Mouse (Mus musculus): ENCODE measurements at regions not wholly inside any gene's neighbourhood (a gene's known extent, or its start where the extent isn't known, plus 50 kb on each side); places are given as distances from the start of the nearest gene placed in this dataset.

DNA sequence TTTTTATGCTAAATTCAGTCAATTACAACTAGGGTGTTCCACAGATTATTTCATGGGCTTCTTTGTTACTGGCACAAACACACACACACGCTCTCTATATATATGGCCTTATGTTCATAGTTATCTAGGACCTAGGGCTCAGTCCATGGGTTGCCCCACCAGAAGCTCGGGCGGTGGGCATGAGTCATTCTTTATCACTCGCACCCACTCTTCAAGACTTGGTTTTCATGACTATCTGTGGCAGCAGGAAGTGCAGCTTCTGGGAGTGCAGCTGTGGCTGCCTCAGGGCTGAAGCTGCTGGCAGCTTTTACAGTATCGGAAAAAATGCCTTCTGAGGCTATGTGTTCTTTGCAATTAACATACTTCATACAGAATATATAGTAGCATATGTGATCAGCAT, 198.7 kb downstream of the Ipo11 start:
- TF ChIP-seq CTCF (IDR thresholded peaks at IDR 0.05; ENCODE audit: extremely low read depth, insufficient read depth, low read length) (no peak), POLR2A (IDR thresholded peaks at IDR 0.05; ENCODE audit: extremely low read depth, insufficient read depth, low read length) (no peak)
- Histone ChIP-seq H3K27ac (ENCODE audit: insufficient read depth, low read length) (no peak overlapping the region), H3K4me1 (ENCODE audit: control insufficient read depth, insufficient read depth, low read length) (peaks cover 3% of the 10 kb centered on the region), H3K4me3 (ENCODE audit: insufficient read depth, low read length) (no peak overlapping the region)

GRCm38 (mm10) chr13:106734323-106734722, 202.4 kb downstream of the Ipo11 start:
- H3K4me3 ChIP-seq (ENCODE audit: insufficient read depth, low read length), result no peak overlapping the region
- no peak overlapping the region for H3K27ac ChIP-seq (ENCODE audit: insufficient read depth, low read length)
- peaks cover 3% of the 10 kb centered on the region for H3K4me1 ChIP-seq (ENCODE audit: control insufficient read depth, insufficient read depth, low read length)
- TF ChIP-seq CTCF (IDR thresholded peaks at IDR 0.05; ENCODE audit: extremely low read depth, insufficient read depth, low read length) (no peak), POLR2A (IDR thresholded peaks at IDR 0.05; ENCODE audit: extremely low read depth, insufficient read depth, low read length) (no peak)

GRCm38 (mm10) chr13:106732906-106733305, 203.9 kb downstream of the Ipo11 start:
- Histone ChIP-seq H3K4me3 (ENCODE audit: insufficient read depth, low read length) (no peak overlapping the region), H3K27ac (ENCODE audit: insufficient read depth, low read length) (no peak overlapping the region), H3K4me1 (ENCODE audit: control insufficient read depth, insufficient read depth, low read length) (peaks cover 3% of the 10 kb centered on the region)
- TF ChIP-seq POLR2A (IDR thresholded peaks at IDR 0.05; ENCODE audit: extremely low read depth, insufficient read depth, low read length) (no peak), CTCF (IDR thresholded peaks at IDR 0.05; ENCODE audit: extremely low read depth, insufficient read depth, low read length) (no peak)

DNA sequence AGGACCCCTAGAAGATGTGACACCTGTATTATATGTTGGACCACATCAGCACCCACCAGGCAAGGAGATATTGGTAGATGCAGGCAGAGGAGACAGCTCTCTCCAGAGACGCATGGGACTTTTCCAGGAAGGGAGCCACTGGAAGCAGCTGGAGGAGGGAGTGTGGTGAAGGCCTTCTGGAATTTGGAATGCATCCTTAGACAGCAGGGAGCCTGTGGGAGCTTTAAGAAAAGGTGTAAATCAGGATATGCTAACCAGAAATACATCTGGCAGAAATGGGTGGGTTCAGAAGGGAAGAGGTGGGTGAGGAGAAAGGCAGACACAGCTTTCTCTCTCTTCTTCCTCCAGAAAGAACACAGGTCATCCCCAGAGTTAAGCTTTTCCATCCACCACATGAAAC, 213.4 kb downstream of the Ipo11 start:
- Histone ChIP-seq H3K4me1 (ENCODE audit: control insufficient read depth, insufficient read depth, low read length) (no peaks in the 10 kb centered on the region), H3K4me3 (ENCODE audit: insufficient read depth, low read length) (no peak overlapping the region), H3K27ac (ENCODE audit: insufficient read depth, low read length) (0 out of 2 replicates have a peak overlapping the region, but pooled peaks have one; percentile 8)
- TF ChIP-seq POLR2A (IDR thresholded peaks at IDR 0.05; ENCODE audit: extremely low read depth, insufficient read depth, low read length) (no peak), CTCF (IDR thresholded peaks at IDR 0.05; ENCODE audit: extremely low read depth, insufficient read depth, low read length) (no peak)

DNA sequence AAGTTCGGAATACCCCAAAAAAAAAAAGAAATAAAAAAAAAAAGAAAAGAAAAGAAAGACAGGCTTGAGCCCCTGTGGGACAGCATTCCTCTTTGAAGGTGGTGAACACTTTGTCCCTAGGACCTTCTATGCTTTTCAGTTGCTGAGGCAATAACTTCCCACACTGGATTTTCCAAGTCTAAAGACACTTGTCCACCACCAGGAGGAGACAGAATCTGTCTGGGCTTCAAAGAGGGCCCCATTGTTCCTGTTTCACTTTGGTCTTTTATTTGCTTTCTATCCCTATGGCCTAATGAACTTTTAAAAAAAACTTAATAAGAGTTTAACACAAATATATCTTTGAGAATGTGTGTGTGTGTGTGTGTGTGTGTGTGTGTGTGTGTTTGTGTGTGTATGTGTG, 215.6 kb downstream of the Ipo11 start:
- H3K4me3 ChIP-seq (ENCODE audit: insufficient read depth, low read length), result no peak overlapping the region
- no peak overlapping the region for H3K27ac ChIP-seq (ENCODE audit: insufficient read depth, low read length)
- no peaks in the 10 kb centered on the region for H3K4me1 ChIP-seq (ENCODE audit: control insufficient read depth, insufficient read depth, low read length)
- no peak for TF ChIP-seq CTCF (IDR thresholded peaks at IDR 0.05; ENCODE audit: extremely low read depth, insufficient read depth, low read length)
- no peak for TF ChIP-seq POLR2A (IDR thresholded peaks at IDR 0.05; ENCODE audit: extremely low read depth, insufficient read depth, low read length)

DNA sequence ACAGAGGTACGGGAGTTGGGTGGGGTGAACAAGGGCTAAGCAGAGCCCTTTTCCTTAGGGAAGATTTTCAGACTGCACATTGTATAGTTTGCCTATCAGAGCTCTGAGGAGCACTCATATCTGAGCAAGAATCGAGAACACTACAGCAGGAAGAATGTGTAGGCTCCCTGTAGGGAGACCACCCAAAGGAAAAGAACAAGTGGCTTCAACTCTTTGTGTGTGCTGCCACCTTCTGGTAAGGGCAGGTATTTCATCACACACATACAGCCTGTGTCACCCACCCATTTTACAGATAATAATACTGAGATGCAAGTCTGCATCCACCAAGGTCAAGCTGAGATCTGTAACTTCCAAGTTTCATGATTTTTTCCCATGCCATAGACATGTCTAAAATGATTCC, 221.0 kb downstream of the Ipo11 start:
- Histone ChIP-seq H3K4me1 (ENCODE audit: control insufficient read depth, insufficient read depth, low read length) (no peaks in the 10 kb centered on the region), H3K27ac (ENCODE audit: insufficient read depth, low read length) (no peak overlapping the region), H3K4me3 (ENCODE audit: insufficient read depth, low read length) (no peak overlapping the region)
- TF ChIP-seq POLR2A (IDR thresholded peaks at IDR 0.05; ENCODE audit: extremely low read depth, insufficient read depth, low read length) (no peak), CTCF (IDR thresholded peaks at IDR 0.05; ENCODE audit: extremely low read depth, insufficient read depth, low read length) (peak; percentile 63)

DNA sequence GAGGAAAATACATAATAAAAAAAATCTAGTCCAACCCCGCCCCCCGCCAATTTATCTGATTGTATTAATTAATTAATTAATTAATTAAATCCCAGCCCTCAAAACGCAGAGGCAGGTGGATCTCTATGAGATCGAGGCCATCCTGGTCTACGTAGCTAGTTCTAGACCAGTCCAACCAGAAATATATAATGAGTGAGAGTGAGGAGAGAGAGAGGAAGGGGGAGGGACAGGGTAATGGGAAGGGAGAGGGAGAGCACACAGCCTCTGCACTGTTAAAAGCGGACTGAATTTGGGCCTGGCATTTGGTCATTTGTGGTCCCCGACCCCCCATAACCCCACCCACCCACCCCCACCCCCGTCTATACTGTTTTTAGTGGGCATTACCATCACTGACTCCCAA, 221.5 kb downstream of the Ipo11 start:
- TF ChIP-seq POLR2A (IDR thresholded peaks at IDR 0.05; ENCODE audit: extremely low read depth, insufficient read depth, low read length) (no peak), CTCF (IDR thresholded peaks at IDR 0.05; ENCODE audit: extremely low read depth, insufficient read depth, low read length) (no peak)
- H3K27ac ChIP-seq (ENCODE audit: insufficient read depth, low read length), result no peak overlapping the region

DNA sequence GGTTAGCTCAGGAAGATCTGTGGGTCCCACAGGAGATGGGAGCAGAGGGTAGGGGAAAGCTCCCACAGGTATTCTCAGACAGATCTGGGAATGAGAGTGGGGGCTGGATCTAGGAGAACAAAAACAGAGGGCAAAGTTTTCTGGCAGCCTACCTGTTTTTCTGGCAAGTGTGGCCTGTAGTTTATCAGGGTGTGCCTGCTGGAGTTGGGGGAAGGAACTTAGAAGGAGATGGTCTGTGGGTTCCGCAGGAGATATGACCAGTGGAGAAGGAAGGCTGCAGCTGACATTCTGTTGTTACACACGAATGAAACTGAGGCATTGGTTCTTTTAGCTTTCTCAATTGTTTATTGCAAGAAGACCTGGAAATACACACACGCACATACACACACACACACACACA, 226.2 kb downstream of the Ipo11 start:
- Histone ChIP-seq H3K4me1 (ENCODE audit: control insufficient read depth, insufficient read depth, low read length) (no peaks in the 10 kb centered on the region), H3K27ac (ENCODE audit: insufficient read depth, low read length) (no peak overlapping the region), H3K4me3 (ENCODE audit: insufficient read depth, low read length) (no peak overlapping the region)
- TF ChIP-seq POLR2A (IDR thresholded peaks at IDR 0.05; ENCODE audit: extremely low read depth, insufficient read depth, low read length) (no peak), CTCF (IDR thresholded peaks at IDR 0.05; ENCODE audit: extremely low read depth, insufficient read depth, low read length) (no peak)

More for the DNA sequence above, 221.5 kb downstream of the Ipo11 start:
- no peaks in the 10 kb centered on the region for H3K4me1 ChIP-seq (ENCODE audit: control insufficient read depth, insufficient read depth, low read length)
- H3K4me3 ChIP-seq (ENCODE audit: insufficient read depth, low read length), result no peak overlapping the region

DNA sequence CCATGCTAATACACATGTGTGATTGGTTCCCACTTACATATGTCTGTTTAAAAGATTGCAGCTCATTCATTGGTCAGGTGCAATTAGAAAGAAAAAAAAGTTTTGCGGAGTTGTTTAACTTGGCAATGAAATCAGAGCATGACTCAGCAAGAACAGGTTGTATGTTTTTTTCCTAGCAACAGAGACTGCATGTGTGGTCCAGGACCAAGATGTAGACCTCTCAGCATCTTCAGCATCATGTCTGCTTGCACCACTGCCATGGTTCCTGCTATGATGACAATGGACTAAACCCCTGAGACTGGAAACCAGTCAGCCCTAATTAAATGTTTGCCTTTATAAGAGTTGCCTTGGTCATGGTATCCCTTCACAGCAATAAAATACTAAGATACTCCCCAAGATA, 236.4 kb downstream of the Ipo11 start:
- Histone ChIP-seq H3K27ac (ENCODE audit: insufficient read depth, low read length) (no peak overlapping the region), H3K4me3 (ENCODE audit: insufficient read depth, low read length) (no peak overlapping the region), H3K4me1 (ENCODE audit: control insufficient read depth, insufficient read depth, low read length) (no peaks in the 10 kb centered on the region)
- no peak for TF ChIP-seq POLR2A (IDR thresholded peaks at IDR 0.05; ENCODE audit: extremely low read depth, insufficient read depth, low read length)

DNA sequence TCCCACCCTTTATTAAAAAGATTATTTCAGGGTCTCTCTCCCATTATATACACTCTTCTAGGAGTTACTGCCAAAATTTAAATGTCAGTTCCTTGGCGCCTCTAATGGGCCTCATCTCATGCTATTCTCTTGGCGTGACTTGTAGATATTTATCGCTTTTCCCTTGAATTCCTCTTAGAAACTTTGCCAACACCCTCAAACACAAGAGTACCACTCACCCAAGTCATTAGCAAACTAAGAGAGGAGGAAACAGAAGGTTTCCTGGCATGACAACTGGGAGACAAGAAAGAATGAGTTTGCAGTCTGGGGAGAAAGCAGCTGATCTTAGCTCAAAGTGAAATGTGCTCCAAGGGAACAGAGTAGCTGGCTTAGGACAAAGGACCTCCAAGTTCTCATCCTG, 236.8 kb downstream of the Ipo11 start:
- Histone ChIP-seq H3K27ac (ENCODE audit: insufficient read depth, low read length) (no peak overlapping the region), H3K4me3 (ENCODE audit: insufficient read depth, low read length) (no peak overlapping the region), H3K4me1 (ENCODE audit: control insufficient read depth, insufficient read depth, low read length) (no peaks in the 10 kb centered on the region)
- TF ChIP-seq CTCF (IDR thresholded peaks at IDR 0.05; ENCODE audit: extremely low read depth, insufficient read depth, low read length) (no peak), POLR2A (IDR thresholded peaks at IDR 0.05; ENCODE audit: extremely low read depth, insufficient read depth, low read length) (no peak)

All from cortical plate, adult 2 months (tissue).